Mouse (Mus musculus) bone marrow macrophage, adult 2 months (primary cell): ENCODE data around the gene Pdzd2.

Experiments used
- CTCF ChIP-seq: IDR thresholded peaks from 2 replicates; pipeline ENCODE4 v1.5.1; 2012; ENCODE audit warnings: low read depth, mild to moderate bottlenecking, low read length, moderate library complexity
- POLR2A ChIP-seq: IDR thresholded peaks from 2 replicates; pipeline ENCODE4 v1.6.1; 2012; ENCODE audit warnings: mild to moderate bottlenecking, low read depth, low read length, borderline replicate concordance

- TF ChIP-seq CTCF (no peak), POLR2A (no peak)
These were observed 89.5 kb downstream of the Pdzd2 start for GRCm38 (mm10) chr15:12650236-12650635.
